Mouse (Mus musculus) ES-Bruce4 (cell line): Measurements from ENCODE around the gene Gm11549.

Experiments
- CTCF ChIP-seq: IDR thresholded peaks from one replicate; pipeline ENCODE4 v1.8.1; 2011; ENCODE audit warnings: low read depth, low read length
- POLR2A ChIP-seq: IDR thresholded peaks from one replicate; pipeline ENCODE4 v1.8.1; 2011; ENCODE audit warnings: low read length; ENCODE audit not compliant: insufficient read depth

- no peak for TF ChIP-seq CTCF
- no peak for TF ChIP-seq POLR2A
Measured at GRCm38 (mm10) chr3:36501546-36501945, 20.1 kb downstream of the Gm11549 start.
